Comparison of ENCODE assay signal across 20 mouse cellular contexts in genomic region chr19:5722848-5723425, GRCm38 (mm10). TPM values are rescaled to one million over a fixed set of nuclear protein-coding genes. Genes with fewer than 3 reads are reported as not detected.
DNase-seq lines count a peak whose midpoint lies in the region; TF ChIP-seq lines count a peak whose summit lies in the region.
"Had no signal": no experiment of that assay in that cellular context is flagged by ENCODE, and none has a peak within 500 bp of the region (broad histone marks: within the 10 kb centered on the region; RNA-seq: fewer than 3 reads in every experiment).

No protein-coding gene starts in this region.

- intact Hi-C loops in gastrocnemius, adult 2 months (cut with DNase I): no loop called here

- peak overlapping the region; percentile 80 for H3K4me3 ChIP-seq in gastrocnemius, adult 2 months
- H3K4me3 ChIP-seq: forebrain, embryonic 12.5 days; limb, embryonic 13.5 days had no signal

- no peak for TF ChIP-seq CTCF in gastrocnemius, adult 2 months (IDR thresholded peaks at IDR 0.05)

- no peak for DNase-seq in gastrocnemius, adult 2 months
- no peak for DNase-seq in gastrocnemius, adult 8-10 months (ENCODE audit: low spot score in 2 of 2)
- DNase-seq in spleen, adult 12 weeks (ENCODE audit: low spot score): peak; percentile 53
- no peak for DNase-seq in spleen, adult 18-20 months
- DNase-seq in liver: peak; percentile 85
- DNase-seq in spleen, postnatal 10 days (ENCODE audit: low spot score in 2 of 2): peak; percentile 62 to 67
- no peak for DNase-seq in thymus, postnatal 10 days (ENCODE audit: low spot score in 2 of 2)
- no peak for DNase-seq in ovary, postnatal 10 days (ENCODE audit: low spot score)
- DNase-seq: adrenal gland, postnatal 25 days; cerebellum, adult 18-20 months; embryo, embryonic 11 days; heart, postnatal 36 days; kidney, adult 11 months; kidney, postnatal 4 days; right cerebral cortex, postnatal 25 days; thymus, adult 2 months had no signal

- peak overlapping the region; percentile 95 for H3K27ac ChIP-seq in gastrocnemius, adult 2 months
- H3K27ac ChIP-seq: forebrain, embryonic 12.5 days; limb, embryonic 13.5 days had no signal

RNA-seq across cellular contexts. Expression of gene Ehbp1l1, which starts 3.2 kb away (rescaled TPM):
- 100 to 1,000 TPM; 218 to 220 TPM for total RNA-seq in gastrocnemius, adult 2 months (2021)
- 100 to 1,000 TPM; 195 to 259 (median 242) TPM for total RNA-seq in gastrocnemius, adult 8-10 months (2022)

RNA-seq across cellular contexts. Expression of gene Fam89b, which starts 6.5 kb away (rescaled TPM):
- total RNA-seq in gastrocnemius, adult 2 months (2021): 10 to 100 TPM; 22.2 to 22.6 TPM
- total RNA-seq in gastrocnemius, adult 8-10 months (2022): 10 to 100 TPM; 17.0 to 18.5 (median 18.2) TPM

RNA-seq across cellular contexts. Expression of gene Ltbp3, which starts 17.8 kb away (rescaled TPM):
- 10 to 100 TPM; 32.4 to 44.6 TPM for total RNA-seq in gastrocnemius, adult 2 months (2021)
- 10 to 100 TPM; 32.6 to 42.8 (median 39.2) TPM for total RNA-seq in gastrocnemius, adult 8-10 months (2022)

RNA-seq across cellular contexts. Expression of gene Kcnk7, which starts 18.8 kb away (rescaled TPM):
- not detected for total RNA-seq in gastrocnemius, adult 2 months (2021)
- total RNA-seq in gastrocnemius, adult 8-10 months (2022): not detected
- total RNA-seq: adrenal gland, postnatal 25 days; gastrocnemius, adult 18-20 months; heart, postnatal 36 days; left cerebral cortex, adult 18-20 months had no signal

RNA-seq across cellular contexts. Expression of gene Pcnx3, which starts 34.2 kb away (rescaled TPM):
- total RNA-seq in gastrocnemius, adult 2 months (2021): 10 to 100 TPM; 12.6 to 14.0 TPM
- total RNA-seq in gastrocnemius, adult 8-10 months (2022): 10 to 100 TPM; 11.8 to 15.2 (median 13.7) TPM

Comparison
In these comparisons a context has a peak if more than half of its experiments do, and no peak if none do; other contexts are left out.
1. DNase-seq: peak in spleen, adult 12 weeks (single experiment), liver (single experiment) and spleen, postnatal 10 days (2 of 2); none in gastrocnemius, adult 2 months (single experiment), gastrocnemius, adult 8-10 months (0 of 2), spleen, adult 18-20 months (0 of 2), thymus, postnatal 10 days (0 of 2) and ovary, postnatal 10 days (single experiment).